Mouse (Mus musculus) thymus, adult 2 months (tissue): ENCODE data around the gene Prkcz.
"Not testable (repeated sequence)": the region's sequence is repeated elsewhere in the genome, so short reads cannot be mapped to it uniquely, and the experiment has no call there.

Experiments used
- CTCF ChIP-seq: fragments of 200-500 bp; IDR thresholded peaks from 2 replicates; pipeline ENCODE4 v1.5.1; 2012; ENCODE audit warnings: mild to moderate bottlenecking, control low read depth, low read length, moderate library complexity, borderline replicate concordance; ENCODE audit not compliant: control insufficient read depth, poor library complexity, insufficient read depth; ENCODE audit errors: extremely low read depth
- POLR2A ChIP-seq: fragments of 200-500 bp; IDR thresholded peaks from 2 replicates; pipeline ENCODE4 v1.6.1; 2012; ENCODE audit warnings: mild to moderate bottlenecking, low read length, control low read depth, moderate library complexity; ENCODE audit not compliant: control insufficient read depth, poor library complexity, insufficient read depth; ENCODE audit errors: extremely low read depth

- not testable (repeated sequence) for TF ChIP-seq CTCF, POLR2A
These were observed 113.1 kb downstream of the Prkcz start for GRCm38 (mm10) chr4:155248054-155248453.
